Mouse (Mus musculus) liver, embryonic 14.5 days (tissue): ENCODE measurements around the gene Glra1. TPM values are rescaled to one million over a fixed set of nuclear protein-coding genes. Genes with fewer than 3 reads are reported as not detected.

Experiments
- ATAC-seq: fragments of 200-750 bp; cut with Nextera tagmentation; 2 replicates; pipeline ENCODE4 v1.8.0; 2017; ENCODE audit warnings: moderate number of reproducible peaks, mild to moderate bottlenecking, moderate library complexity; ENCODE audit not compliant: insufficient read depth
- DNase-seq, 3 experiments: peaks; one replicate each; pipeline ENCODE4 v3.0.0-alpha.2; 2012 to 2013; ENCODE audit warnings: low read depth in 3 of 3, low spot score in 3 of 3
- H3K27ac ChIP-seq: fragments of 300-500 bp; sonication (generic); 2 replicates; pipeline ENCODE4 v1.5.1; 2014; ENCODE audit warnings: moderate library complexity, mild to moderate bottlenecking, control low read depth, inconsistent platforms
- H3K27me3 ChIP-seq: fragments of 300-500 bp; sonication (generic); 2 replicates; pipeline ENCODE4 v1.6.1; 2014; ENCODE audit warnings: mild to moderate bottlenecking, low read length, moderate library complexity; ENCODE audit not compliant: control insufficient read depth, insufficient read depth
- H3K36me3 ChIP-seq: fragments of 300-500 bp; sonication (generic); replicated peaks from 2 replicates; pipeline ENCODE4 v1.6.1; 2014; ENCODE audit warnings: low read depth; ENCODE audit not compliant: control insufficient read depth, insufficient read depth
- H3K4me1 ChIP-seq, 2 experiments: fragments of 200-500 bp in 1 of 2; fragments of 300-500 bp in 1 of 2; sonication (generic) in 1 of 2; replicated peaks; 2 replicates each; pipeline ENCODE4 v1.6.1; 2012 to 2014; ENCODE audit warnings: antibody characterized with exemption in 1 of 2, inconsistent platforms in 1 of 2, low read length in 1 of 2; ENCODE audit not compliant: control insufficient read depth in 2 of 2, insufficient read depth in 2 of 2
- H3K4me2 ChIP-seq: fragments of 300-500 bp; sonication (generic); 2 replicates; pipeline ENCODE4 v1.6.1; 2014; ENCODE audit warnings: low read depth, mild to moderate bottlenecking, control low read depth, moderate library complexity
- H3K4me3 ChIP-seq, 2 experiments: fragments of 200-500 bp in 1 of 2; fragments of 300-500 bp in 1 of 2; sonication (generic) in 1 of 2; 2 replicates each; pipeline ENCODE4 v1.5.1; 2012 to 2014; ENCODE audit warnings: low read depth in 2 of 2, low read length in 2 of 2, mild to moderate bottlenecking in 2 of 2, control low read depth in 1 of 2, inconsistent platforms in 1 of 2, moderate library complexity in 1 of 2; ENCODE audit not compliant: insufficient read depth in 1 of 2
- H3K9ac ChIP-seq: fragments of 300-500 bp; sonication (generic); replicated peaks from 2 replicates; pipeline ENCODE4 v1.6.1; 2014; ENCODE audit warnings: mild to moderate bottlenecking, control low read depth, moderate library complexity
- H3K9me3 ChIP-seq: fragments of 300-500 bp; sonication (generic); 2 replicates; pipeline ENCODE4 v1.6.1; 2016; ENCODE audit warnings: low read length, mixed read lengths; ENCODE audit not compliant: control insufficient read depth
- CTCF ChIP-seq: IDR thresholded peaks from 2 replicates; pipeline ENCODE4 v1.5.1; 2016; ENCODE audit warnings: antibody characterized with exemption, low read depth, control low read depth
- EP300 ChIP-seq: IDR thresholded peaks from 2 replicates; pipeline ENCODE4 v1.6.1; 2016; ENCODE audit warnings: antibody characterized with exemption, low read depth
- WGBS: fragments of 180-500 bp; shearing (Covaris S2); extraction: QIAGEN DNeasy Blood & Tissue Kit; methylation state at CpG from one replicate; pipeline ENCODE4 v1.1.7; 2014; ENCODE audit not compliant: insufficient replicate concordance; 5-methylcytosine and 5-hydroxymethylcytosine counted together
- microRNA-seq: library from miRNA; unstranded; fragments of <30 nt; microRNA quantifications from one replicate; pipeline ENCODE4, GENCODE M21; 2016
- polyA plus RNA-seq, 2 experiments: library from polyadenylated mRNA; depleted of rRNA in 1 of 2; stranded (reverse) in 1 of 2; unstranded in 1 of 2; fragments of >200 nt; fragmentation: Nextera tagmentation in 1 of 2; extraction: Ambion mirVana in 1 of 2; gene quantifications; 2 replicates each; pipeline versions ENCODE4 v1.2.1 to v1.2.3; 2012 to 2014

Glra1 gene
- polyA plus RNA-seq, 2 experiments, result not detected

- ATAC-seq (no peak), DNase-seq (no peak)
- Histone ChIP-seq H3K36me3 (peaks cover 5% of the 10 kb centered on the region), H3K4me2 (peak overlapping the region; percentile 98), H3K4me1 (peaks cover 9 to 16% of the 10 kb centered on the region in 2 experiments), H3K27ac (peak overlapping the region; percentile 86), H3K27me3 (no peaks in the 10 kb centered on the region), H3K4me3 (peak overlapping the region; percentile 88 to 98), H3K9me3 (no peaks in the 10 kb centered on the region), H3K9ac (peak overlapping the region; percentile 81)
- TF ChIP-seq EP300, result no peak
- no peak for TF ChIP-seq CTCF
- WGBS, result 61% methylated on average over 10 of the region's 10 CpGs
These were observed 140.0 kb downstream of the Glra1 start for GRCm38 (mm10) chr11:55468012-55468411.

DNA sequence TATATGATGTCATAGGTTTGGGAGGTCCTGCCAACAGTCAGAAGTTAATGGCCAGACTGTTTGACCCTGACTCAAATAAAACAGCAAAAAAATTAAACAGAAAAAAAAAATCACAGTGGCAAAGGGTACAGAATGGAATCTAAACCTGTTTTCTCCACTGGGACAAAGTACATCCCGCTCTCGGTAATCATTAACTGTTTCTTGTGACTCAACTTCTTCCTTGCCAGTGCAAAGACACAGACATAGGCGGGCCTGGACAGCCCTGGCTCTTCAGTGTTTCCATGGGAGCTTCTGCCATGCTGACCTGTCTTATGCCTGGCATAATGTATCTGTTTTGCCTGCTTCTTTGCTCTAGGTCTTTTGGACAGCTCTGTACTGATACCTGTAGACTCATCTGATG lies 142.8 kb downstream of the Glra1 start:
- no peak for DNase-seq
- Histone ChIP-seq H3K27me3 (no peaks in the 10 kb centered on the region), H3K4me3 (no peak overlapping the region), H3K36me3 (no peaks in the 10 kb centered on the region), H3K4me1 (peaks cover 11 to 20% of the 10 kb centered on the region in 2 experiments), H3K4me2 (no peak overlapping the region; the same call in 1 of the 2 replicates), H3K27ac (no peak overlapping the region), H3K9ac (no peak overlapping the region), H3K9me3 (no peaks in the 10 kb centered on the region)
- WGBS, result 65% methylated on average over 3 of the region's 3 CpGs
- no peak for ATAC-seq
- no peak for TF ChIP-seq EP300
- TF ChIP-seq CTCF, result no peak

DNA sequence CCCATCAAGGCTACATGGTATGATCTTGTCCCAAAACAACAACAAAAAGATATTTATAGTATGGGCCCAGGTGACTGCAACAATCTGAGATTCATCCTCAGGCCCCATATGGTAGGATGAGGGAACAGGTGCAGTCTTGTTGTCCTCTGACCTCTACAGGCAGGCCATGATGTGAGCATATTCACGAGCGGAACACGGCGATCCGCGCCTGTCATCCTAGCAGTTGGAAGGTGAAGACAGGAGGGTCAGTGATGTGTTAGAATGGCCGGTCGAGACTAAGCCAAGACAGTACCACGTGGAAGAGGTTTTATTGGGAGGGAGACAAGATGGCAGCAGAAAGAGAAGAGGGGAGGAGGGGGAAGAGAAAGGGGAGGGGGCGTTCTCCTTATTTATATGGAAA lies 143.3 kb downstream of the Glra1 start:
- H3K4me1 ChIP-seq, result peaks cover 11 to 24% of the 10 kb centered on the region in 2 experiments
- H3K9ac ChIP-seq, result no peak overlapping the region
- WGBS, result 76% methylated on average over 10 of the region's 10 CpGs
- H3K4me2 ChIP-seq, result no peak overlapping the region
- no peaks in the 10 kb centered on the region for H3K36me3 ChIP-seq
- no peaks in the 10 kb centered on the region for H3K9me3 ChIP-seq
- H3K27ac ChIP-seq, result no peak overlapping the region
- H3K27me3 ChIP-seq, result no peaks in the 10 kb centered on the region
- ATAC-seq, result no peak
- no peak overlapping the region for H3K4me3 ChIP-seq
- TF ChIP-seq EP300 (no peak), CTCF (no peak)
- DNase-seq, result no peak

Small RNA genes lying within 50 kb of the gene (microRNA-seq; reads per million reads assigned to microRNA genes)
- gene Mir7652, result not detected

Other genes with a start within 250 kb of the Glra1 start
- 47.5 and 64.9 TPM in 2 replicates for gene Sparc, start 185.0 kb downstream of the Glra1 start, polyA plus RNA-seq (2012; rRNA removed)
- 88.2 and 91.2 TPM in 2 replicates for gene Sparc, start 185.0 kb downstream of the Glra1 start, polyA plus RNA-seq (2014; fragmentation: Nextera tagmentation; extraction: Ambion mirVana)
- gene Atox1, start 147.0 kb downstream of the Glra1 start, polyA plus RNA-seq (2012; rRNA removed), result 97.4 and 120 TPM in 2 replicates
- 198 and 209 TPM in 2 replicates for gene Atox1, start 147.0 kb downstream of the Glra1 start, polyA plus RNA-seq (2014; fragmentation: Nextera tagmentation; extraction: Ambion mirVana)
- gene G3bp1, start 138.5 kb downstream of the Glra1 start, polyA plus RNA-seq (2012; rRNA removed), result 23.3 and 27.7 TPM in 2 replicates
- gene G3bp1, start 138.5 kb downstream of the Glra1 start, polyA plus RNA-seq (2014; fragmentation: Nextera tagmentation; extraction: Ambion mirVana), result 58.4 and 66.4 TPM in 2 replicates